Mouse (Mus musculus) myocyte (in vitro differentiated cells): ENCODE data around the gene Lypd6b. TPM values are rescaled to one million over a fixed set of nuclear protein-coding genes. Genes with fewer than 3 reads are reported as not detected.

Experiments used
- H3K27me3 ChIP-seq: one replicate; pipeline ENCODE4 v1.6.1; 2011; ENCODE audit not compliant: control insufficient read depth, insufficient read depth, insufficient read length
- H3K36me3 ChIP-seq: one replicate; pipeline ENCODE4 v1.6.1; 2011; ENCODE audit not compliant: control insufficient read depth, insufficient read depth
- H3K4me2 ChIP-seq: one replicate; pipeline ENCODE4 v1.6.1; 2011; ENCODE audit warnings: low read depth, control low read depth
- H3K4me3 ChIP-seq: one replicate; pipeline ENCODE4 v1.5.1; 2011; ENCODE audit warnings: mild to moderate bottlenecking, control low read depth, moderate library complexity
- H3K79me2 ChIP-seq: one replicate; pipeline ENCODE4 v1.6.1; 2011; ENCODE audit not compliant: control insufficient read depth, insufficient read depth
- H3ac ChIP-seq: one replicate; pipeline ENCODE4 v1.6.1; 2011; ENCODE audit not compliant: control insufficient read depth, insufficient read length
- CEBPB ChIP-seq: IDR thresholded peaks from 2 replicates; pipeline ENCODE4 v1.6.1; 2011; ENCODE audit warnings: mild to moderate bottlenecking, moderate library complexity; ENCODE audit not compliant: poor library complexity, insufficient read depth, severe bottlenecking
- E2F4 ChIP-seq: IDR thresholded peaks from one replicate; pipeline ENCODE4 v1.6.1; 2011; ENCODE audit warnings: mild to moderate bottlenecking, control low read depth, moderate library complexity; ENCODE audit not compliant: insufficient read depth
- MAX ChIP-seq: IDR thresholded peaks from one replicate; pipeline ENCODE4 v1.6.1; 2011; ENCODE audit warnings: low read depth, mild to moderate bottlenecking, control low read depth
- MYOD1 ChIP-seq, 3 experiments: IDR thresholded peaks; one replicate each; pipeline ENCODE4 v1.6.1; 2011; ENCODE audit warnings: control low read depth in 2 of 3, low read depth in 2 of 3, mild to moderate bottlenecking in 2 of 3, moderate library complexity in 1 of 3; ENCODE audit not compliant: insufficient read length in 2 of 3, control insufficient read depth in 1 of 3
- MYOG ChIP-seq, 3 experiments: IDR thresholded peaks; one replicate each; pipeline ENCODE4 v1.6.1; 2011; ENCODE audit warnings: control low read depth in 2 of 3, low read depth in 2 of 3, mild to moderate bottlenecking in 2 of 3; ENCODE audit not compliant: insufficient read length in 2 of 3, control insufficient read depth in 1 of 3, insufficient read depth in 1 of 3
- POLR2A ChIP-seq: IDR thresholded peaks from one replicate; pipeline ENCODE4 v1.6.1; 2011; ENCODE audit warnings: low read depth, mild to moderate bottlenecking, control low read depth, moderate library complexity; ENCODE audit not compliant: insufficient read length
- POLR2AphosphoS2 ChIP-seq: IDR thresholded peaks from one replicate; pipeline ENCODE4 v1.6.1; 2011; ENCODE audit warnings: low read depth, control low read depth; ENCODE audit not compliant: insufficient read length
- REST ChIP-seq: IDR thresholded peaks from one replicate; pipeline ENCODE4 v1.6.1; 2011; ENCODE audit warnings: mild to moderate bottlenecking, control low read depth, moderate library complexity; ENCODE audit not compliant: insufficient read depth, insufficient read length
- SRF ChIP-seq: IDR thresholded peaks from one replicate; pipeline ENCODE4 v1.6.1; 2011; ENCODE audit warnings: low read depth; ENCODE audit not compliant: control insufficient read depth, insufficient read length
- TCF12 ChIP-seq: IDR thresholded peaks from one replicate; pipeline ENCODE4 v1.6.1; 2011; ENCODE audit warnings: mild to moderate bottlenecking, control low read depth; ENCODE audit not compliant: poor library complexity, insufficient read depth, severe bottlenecking
- TCF3 ChIP-seq: IDR thresholded peaks from one replicate; pipeline ENCODE4 v1.6.1; 2011; ENCODE audit warnings: low read depth, control low read depth; ENCODE audit not compliant: insufficient read length
- USF1 ChIP-seq: IDR thresholded peaks from one replicate; pipeline ENCODE4 v1.6.1; 2011; ENCODE audit warnings: low read depth, mild to moderate bottlenecking, control low read depth, moderate library complexity
- polyA plus RNA-seq: library from polyadenylated mRNA; unstranded; fragments of >200 nt; fragmentation: generic; extraction: Trizol; gene quantifications from one replicate; pipeline ENCODE4 v1.2.1, GENCODE M21; 2012; ENCODE audit warnings: missing spikeins

Gene Lypd6b
- 0.35 TPM for polyA plus RNA-seq

- Histone ChIP-seq H3ac (no peak within 1 kb of the TSS), H3K27me3 (no peaks in the 10 kb centered on the region), H3K79me2 (no peaks in the 10 kb centered on the region), H3K4me3 (no peak within 1 kb of the TSS), H3K36me3 (no peaks in the 10 kb centered on the region), H3K4me2 (no peak within 1 kb of the TSS)
- TF ChIP-seq MAX = no peak
- TF ChIP-seq MYOD1 (IDR thresholded peaks at IDR 0.05; ENCODE audit: control insufficient read depth in 1 of 3, insufficient read length in 2 of 3, low read depth in 2 of 3) = no peak
- TF ChIP-seq REST = no peak
- no peak for TF ChIP-seq SRF
Observed at GRCm38 (mm10) chr2:49787376-49788050, at the start of gene Lypd6b. TSS of gene Lypd6b (plus strand) at chr2:49787688.

- Histone ChIP-seq H3K36me3 (no peaks in the 10 kb centered on the region), H3K79me2 (no peaks in the 10 kb centered on the region), H3K4me2 (no peak overlapping the region), H3K27me3 (no peaks in the 10 kb centered on the region), H3ac (no peak overlapping the region), H3K4me3 (no peak overlapping the region)
- TF ChIP-seq MAX = no peak
- TF ChIP-seq POLR2A = no peak
- no peak for TF ChIP-seq POLR2AphosphoS2
- no peak for TF ChIP-seq TCF3
- no peak for TF ChIP-seq MYOD1 (IDR thresholded peaks at IDR 0.05; ENCODE audit: control insufficient read depth in 1 of 3, insufficient read length in 2 of 3, low read depth in 2 of 3)
- TF ChIP-seq CEBPB = no peak
- no peak for TF ChIP-seq SRF
- TF ChIP-seq USF1 = no peak
Observed at GRCm38 (mm10) chr2:49739046-49739445, 48.4 kb upstream of the Lypd6b start.

GRCm38 (mm10) chr2:49741026-49741425, 46.5 kb upstream of the Lypd6b start:
- Histone ChIP-seq H3K36me3 (no peaks in the 10 kb centered on the region), H3ac (no peak overlapping the region), H3K4me3 (no peak overlapping the region), H3K4me2 (peak overlapping the region; percentile 84), H3K79me2 (no peaks in the 10 kb centered on the region), H3K27me3 (no peaks in the 10 kb centered on the region)
- TF ChIP-seq REST (no peak), MAX (no peak), TCF3 (no peak), MYOG (IDR thresholded peaks at IDR 0.05; ENCODE audit: control insufficient read depth in 1 of 3, insufficient read depth in 1 of 3, insufficient read length in 2 of 3, low read depth in 2 of 3) (no peak), POLR2AphosphoS2 (no peak), TCF12 (no peak), USF1 (no peak), MYOD1 (IDR thresholded peaks at IDR 0.05; ENCODE audit: control insufficient read depth in 1 of 3, insufficient read length in 2 of 3, low read depth in 2 of 3) (no peak), CEBPB (no peak), E2F4 (no peak), SRF (no peak), POLR2A (no peak)

GRCm38 (mm10) chr2:49741895-49742734, 45.4 kb upstream of the Lypd6b start:
- Histone ChIP-seq H3K4me2 (peak overlapping the region; percentile 84), H3K36me3 (no peaks in the 10 kb centered on the region), H3ac (no peak overlapping the region), H3K27me3 (no peaks in the 10 kb centered on the region), H3K4me3 (peak overlapping the region; percentile 34), H3K79me2 (no peaks in the 10 kb centered on the region)
- TF ChIP-seq MAX = no peak
- peak; percentile 93 to 94 (median 94) for TF ChIP-seq MYOD1 (IDR thresholded peaks at IDR 0.05; ENCODE audit: control insufficient read depth in 1 of 3, insufficient read length in 2 of 3, low read depth in 2 of 3)
- no peak for TF ChIP-seq REST
- TF ChIP-seq E2F4 = no peak
- TF ChIP-seq SRF = no peak
- TF ChIP-seq USF1 = no peak
- TF ChIP-seq MYOG (IDR thresholded peaks at IDR 0.05; ENCODE audit: control insufficient read depth in 1 of 3, insufficient read depth in 1 of 3, insufficient read length in 2 of 3, low read depth in 2 of 3) = peak in 2 of 3 experiments; percentile 62 to 83
- TF ChIP-seq CEBPB = no peak
- TF ChIP-seq TCF3 = peak; percentile 71
- peak; percentile 90 for TF ChIP-seq TCF12
- no peak for TF ChIP-seq POLR2AphosphoS2
- TF ChIP-seq POLR2A = no peak

GRCm38 (mm10) chr2:49742919-49743318, 44.6 kb upstream of the Lypd6b start:
- Histone ChIP-seq H3K79me2 (no peaks in the 10 kb centered on the region), H3ac (no peak overlapping the region), H3K4me3 (peak overlapping the region; percentile 34), H3K36me3 (no peaks in the 10 kb centered on the region), H3K27me3 (no peaks in the 10 kb centered on the region), H3K4me2 (peak overlapping the region; percentile 84)
- TF ChIP-seq E2F4 = no peak
- no peak for TF ChIP-seq MAX
- TF ChIP-seq TCF3 = no peak
- TF ChIP-seq TCF12 = no peak
- no peak for TF ChIP-seq CEBPB
- no peak for TF ChIP-seq POLR2A
- TF ChIP-seq SRF = no peak
- TF ChIP-seq USF1 = no peak
- TF ChIP-seq REST = no peak
- no peak for TF ChIP-seq MYOD1 (IDR thresholded peaks at IDR 0.05; ENCODE audit: control insufficient read depth in 1 of 3, insufficient read length in 2 of 3, low read depth in 2 of 3)
- TF ChIP-seq POLR2AphosphoS2 = no peak
- no peak for TF ChIP-seq MYOG (IDR thresholded peaks at IDR 0.05; ENCODE audit: control insufficient read depth in 1 of 3, insufficient read depth in 1 of 3, insufficient read length in 2 of 3, low read depth in 2 of 3)
